Mouse (Mus musculus) stomach, embryonic 14.5 days (tissue): ENCODE results near the gene Parp3. TPM values are rescaled to one million over a fixed set of nuclear protein-coding genes. Genes with fewer than 3 reads are reported as not detected.

Experiments used
- ATAC-seq: fragments of 200-750 bp; cut with Nextera tagmentation; 2 replicates; pipeline ENCODE4 v1.8.0; 2017; ENCODE audit warnings: low read depth, moderate TSS enrichment; ENCODE audit not compliant: insufficient number of reproducible peaks, insufficient read depth, low FRiP score
- H3K27ac ChIP-seq: fragments of 300-500 bp; sonication (generic); 2 replicates; pipeline ENCODE4 v1.5.1; 2014; ENCODE audit warnings: mild to moderate bottlenecking, low read length, moderate library complexity, mixed read lengths
- H3K27me3 ChIP-seq: fragments of 300-500 bp; sonication (generic); 2 replicates; pipeline ENCODE4 v1.6.1; 2014; ENCODE audit warnings: low read length, control low read depth, mixed read lengths; ENCODE audit not compliant: control insufficient read depth, insufficient read depth
- H3K36me3 ChIP-seq: fragments of 300-500 bp; sonication (generic); 2 replicates; pipeline ENCODE4 v1.6.1; 2014; ENCODE audit warnings: mild to moderate bottlenecking, control low read depth, low read length, moderate library complexity, mixed read lengths; ENCODE audit not compliant: control insufficient read depth, insufficient read depth
- H3K4me1 ChIP-seq: fragments of 300-500 bp; sonication (generic); 2 replicates; pipeline ENCODE4 v1.6.1; 2014; ENCODE audit warnings: low read length, control low read depth, mixed read lengths; ENCODE audit not compliant: control insufficient read depth, insufficient read depth
- H3K4me2 ChIP-seq: fragments of 300-500 bp; sonication (generic); replicated peaks from 2 replicates; pipeline ENCODE4 v1.6.1; 2014; ENCODE audit warnings: low read depth, low read length, control low read depth
- H3K4me3 ChIP-seq: fragments of 300-500 bp; sonication (generic); 2 replicates; pipeline ENCODE4 v1.5.1; 2014; ENCODE audit warnings: low read depth, low read length, control low read depth
- H3K9ac ChIP-seq: fragments of 300-500 bp; sonication (generic); replicated peaks from 2 replicates; pipeline ENCODE4 v1.6.1; 2014; ENCODE audit warnings: low read depth, mild to moderate bottlenecking, control low read depth, low read length, moderate library complexity, mixed read lengths
- H3K9me3 ChIP-seq: fragments of 300-500 bp; sonication (generic); 2 replicates; pipeline ENCODE4 v1.6.1; 2016; ENCODE audit warnings: low read depth, low read length, control low read depth; ENCODE audit not compliant: control insufficient read depth
- WGBS: fragments of 180-500 bp; shearing (Covaris S2); extraction: QIAGEN DNeasy Blood & Tissue Kit; methylation state at CpG from one replicate; pipeline ENCODE4 v1.1.7; 2014; 5-methylcytosine and 5-hydroxymethylcytosine counted together
- polyA plus RNA-seq: library from polyadenylated mRNA; unstranded; fragments of >200 nt; fragmentation: Nextera tagmentation; extraction: Ambion mirVana; gene quantifications from 2 replicates; pipeline ENCODE4 v1.2.1, GENCODE M21; 2014

The Parp3 gene
- polyA plus RNA-seq, 1 experiment from 2014 or later = 3.1 TPM

GRCm38 (mm10) chr9:106465571-106466200 lies 11.1 kb downstream of the Parp3 start, which contains the start of gene Gpr62:
TSS of gene Gpr62 (minus strand) at chr9:106465938.
- H3K4me1 ChIP-seq = peaks cover 5% of the 10 kb centered on the region; the same call in 1 of the 2 replicates
- no peaks in the 10 kb centered on the region for H3K9me3 ChIP-seq
- H3K27ac ChIP-seq = no peak within 1 kb of the TSS
- peak within 1 kb of the TSS; percentile 55 for H3K9ac ChIP-seq
- ATAC-seq = no peak
- peak within 1 kb of the TSS; percentile 98 for H3K4me2 ChIP-seq
- peak within 1 kb of the TSS; percentile 53 for H3K4me3 ChIP-seq
- WGBS = 38% methylated on average over 26 of the region's 26 CpGs
- no peaks in the 10 kb centered on the region for H3K27me3 ChIP-seq
- peaks cover 19% of the 10 kb centered on the region for H3K36me3 ChIP-seq

- Histone ChIP-seq H3K27ac (no peak overlapping the region), H3K27me3 (no peaks in the 10 kb centered on the region), H3K4me2 (peak overlapping the region; percentile 98), H3K9me3 (no peaks in the 10 kb centered on the region), H3K36me3 (peaks cover 20% of the 10 kb centered on the region), H3K4me3 (peak overlapping the region; percentile 53), H3K4me1 (peaks cover 5% of the 10 kb centered on the region; the same call in 1 of the 2 replicates), H3K9ac (peak overlapping the region; percentile 55)
- ATAC-seq = peak; percentile 65; the same call in 1 of the 2 replicates
- 2% methylated on average over 92 of the region's 99 CpGs for WGBS
These were observed 11.8 kb downstream of the Parp3 start for GRCm38 (mm10) chr9:106464751-106465541.

GRCm38 (mm10) chr9:106463122-106464063 lies 13.4 kb downstream of the Parp3 start:
- 85% methylated on average over 21 of the region's 21 CpGs for WGBS
- H3K9me3 ChIP-seq = no peaks in the 10 kb centered on the region
- H3K4me2 ChIP-seq = no peak overlapping the region
- H3K27ac ChIP-seq = no peak overlapping the region
- no peak for ATAC-seq
- no peak overlapping the region for H3K9ac ChIP-seq
- peaks cover 20% of the 10 kb centered on the region for H3K36me3 ChIP-seq
- H3K4me1 ChIP-seq = peaks cover 5% of the 10 kb centered on the region; the same call in 1 of the 2 replicates
- H3K4me3 ChIP-seq = no peak overlapping the region
- H3K27me3 ChIP-seq = no peaks in the 10 kb centered on the region

GRCm38 (mm10) chr9:106462430-106462800 lies 14.3 kb downstream of the Parp3 start:
- Histone ChIP-seq H3K4me1 (peaks cover 9% of the 10 kb centered on the region; the same call in 1 of the 2 replicates), H3K4me2 (no peak overlapping the region), H3K36me3 (peaks cover 20% of the 10 kb centered on the region), H3K27ac (no peak overlapping the region), H3K9ac (no peak overlapping the region), H3K27me3 (no peaks in the 10 kb centered on the region), H3K4me3 (no peak overlapping the region), H3K9me3 (no peaks in the 10 kb centered on the region)
- WGBS = 97% methylated on average over 12 of the region's 12 CpGs
- ATAC-seq = no peak

- H3K4me3 ChIP-seq = no peak overlapping the region
- WGBS = 87% methylated on average over 16 of the region's 16 CpGs
- H3K4me1 ChIP-seq = peaks cover 14% of the 10 kb centered on the region
- no peaks in the 10 kb centered on the region for H3K9me3 ChIP-seq
- H3K27me3 ChIP-seq = no peaks in the 10 kb centered on the region
- no peak overlapping the region for H3K9ac ChIP-seq
- no peak overlapping the region for H3K27ac ChIP-seq
- H3K36me3 ChIP-seq = peaks cover 20% of the 10 kb centered on the region
- no peak for ATAC-seq
- no peak overlapping the region for H3K4me2 ChIP-seq
These were observed 14.9 kb downstream of the Parp3 start for GRCm38 (mm10) chr9:106461641-106462429.

GRCm38 (mm10) chr9:106461026-106461415 lies 15.7 kb downstream of the Parp3 start:
- no peaks in the 10 kb centered on the region for H3K27me3 ChIP-seq
- ATAC-seq = no peak

GRCm38 (mm10) chr9:106460401-106461025 lies 16.2 kb downstream of the Parp3 start:
- no peak overlapping the region for H3K27ac ChIP-seq
- H3K4me2 ChIP-seq = no peak overlapping the region
- H3K9ac ChIP-seq = no peak overlapping the region
- H3K36me3 ChIP-seq = peaks cover 20% of the 10 kb centered on the region
- WGBS = 79% methylated on average over 18 of the region's 18 CpGs
- ATAC-seq = no peak
- no peaks in the 10 kb centered on the region for H3K9me3 ChIP-seq
- H3K4me3 ChIP-seq = no peak overlapping the region
- H3K27me3 ChIP-seq = no peaks in the 10 kb centered on the region
- H3K4me1 ChIP-seq = peaks cover 27% of the 10 kb centered on the region

More at GRCm38 (mm10) chr9:106461026-106461415, 15.7 kb downstream of the Parp3 start:
- H3K36me3 ChIP-seq = peaks cover 20% of the 10 kb centered on the region
- no peaks in the 10 kb centered on the region for H3K9me3 ChIP-seq
- no peak overlapping the region for H3K4me2 ChIP-seq
- no peak overlapping the region for H3K27ac ChIP-seq
- 87% methylated on average over 9 of the region's 9 CpGs for WGBS
- no peak overlapping the region for H3K9ac ChIP-seq
- H3K4me3 ChIP-seq = no peak overlapping the region
- peaks cover 22% of the 10 kb centered on the region for H3K4me1 ChIP-seq
